Mouse (Mus musculus) embryonic facial prominence, embryonic 15.5 days (tissue): ENCODE results near the gene Fgd1. TPM values are rescaled to one million over a fixed set of nuclear protein-coding genes. Genes with fewer than 3 reads are reported as not detected.

ENCODE experiments used
- ATAC-seq: fragments of 200-750 bp; cut with Nextera tagmentation; 2 replicates; pipeline ENCODE4 v1.8.0; 2017; ENCODE audit warnings: low read depth, moderate TSS enrichment; ENCODE audit not compliant: insufficient number of reproducible peaks, low FRiP score, low TSS enrichment
- H3K27ac ChIP-seq: fragments of 300-500 bp; sonication (generic); replicated peaks from 2 replicates; pipeline ENCODE4 v1.5.1; 2015; ENCODE audit warnings: mild to moderate bottlenecking, inconsistent platforms
- H3K27me3 ChIP-seq: fragments of 300-500 bp; sonication (generic); 2 replicates; pipeline ENCODE4 v1.6.1; 2015; ENCODE audit warnings: inconsistent platforms
- H3K36me3 ChIP-seq: fragments of 300-500 bp; sonication (generic); 2 replicates; pipeline ENCODE4 v1.6.1; 2015; ENCODE audit warnings: mild to moderate bottlenecking, inconsistent platforms
- H3K4me1 ChIP-seq: fragments of 300-500 bp; sonication (generic); 2 replicates; pipeline ENCODE4 v1.6.1; 2015; ENCODE audit warnings: inconsistent platforms
- H3K4me2 ChIP-seq: fragments of 300-500 bp; sonication (generic); replicated peaks from 2 replicates; pipeline ENCODE4 v1.6.1; 2015; ENCODE audit warnings: mild to moderate bottlenecking, inconsistent platforms
- H3K4me3 ChIP-seq: fragments of 300-500 bp; sonication (generic); replicated peaks from 2 replicates; pipeline ENCODE4 v1.5.1; 2015; ENCODE audit warnings: mild to moderate bottlenecking, inconsistent platforms
- H3K9ac ChIP-seq: fragments of 300-500 bp; sonication (generic); 2 replicates; pipeline ENCODE4 v1.6.1; 2015; ENCODE audit warnings: inconsistent platforms
- H3K9me3 ChIP-seq: fragments of 300-500 bp; sonication (generic); replicated peaks from 2 replicates; pipeline ENCODE4 v1.6.1; 2016; ENCODE audit warnings: inconsistent platforms
- WGBS: fragments of 180-500 bp; shearing (Covaris S2); methylation state at CpG from one replicate; pipeline ENCODE4 v1.1.7; 2015; 5-methylcytosine and 5-hydroxymethylcytosine counted together
- polyA plus RNA-seq: library from polyadenylated mRNA; unstranded; fragments of >200 nt; fragmentation: Nextera tagmentation; extraction: Ambion mirVana; gene quantifications from 2 replicates; pipeline ENCODE4 v1.2.1, GENCODE M21; 2015

Gene Fgd1
- polyA plus RNA-seq, 1 experiment from 2014 or later = 12.5 TPM

GRCm38 (mm10) chrX:151087418-151087817, 41.5 kb downstream of the Fgd1 start:
- no peaks in the 10 kb centered on the region for H3K4me1 ChIP-seq
- no peak overlapping the region for H3K9ac ChIP-seq
- no peaks in the 10 kb centered on the region for H3K9me3 ChIP-seq
- H3K27me3 ChIP-seq = no peaks in the 10 kb centered on the region
- no peak overlapping the region for H3K4me3 ChIP-seq
- no peak overlapping the region for H3K27ac ChIP-seq
- ATAC-seq = no peak
- 79% methylated on average over 1 of the region's 1 CpGs for WGBS
- H3K36me3 ChIP-seq = peaks cover 16% of the 10 kb centered on the region; the same call in 1 of the 2 replicates
- no peak overlapping the region for H3K4me2 ChIP-seq

GRCm38 (mm10) chrX:151096171-151097058, 50.5 kb downstream of the Fgd1 start, which contains the start of gene Tsr2:
Gene Tsr2, minus strand, starts transcription at chrX:151096543.
- no peaks in the 10 kb centered on the region for H3K36me3 ChIP-seq
- peak within 1 kb of the TSS; percentile 59 for H3K4me3 ChIP-seq
- WGBS = 25% methylated on average over 35 of the region's 35 CpGs
- peak; percentile 80 for ATAC-seq
- H3K27me3 ChIP-seq = no peaks in the 10 kb centered on the region
- H3K4me2 ChIP-seq = peak within 1 kb of the TSS; percentile 51
- H3K9me3 ChIP-seq = no peaks in the 10 kb centered on the region
- H3K4me1 ChIP-seq = no peaks in the 10 kb centered on the region
- H3K9ac ChIP-seq = peak within 1 kb of the TSS; percentile 15
- 0 out of 2 replicates have a peak within 1 kb of the TSS, but pooled peaks have one; percentile 11 for H3K27ac ChIP-seq

GRCm38 (mm10) chrX:151107301-151108067, 61.5 kb downstream of the Fgd1 start:
- H3K27me3 ChIP-seq = no peaks in the 10 kb centered on the region
- H3K36me3 ChIP-seq = no peaks in the 10 kb centered on the region
- no peaks in the 10 kb centered on the region for H3K9me3 ChIP-seq
- ATAC-seq = no peak
- no peak overlapping the region for H3K9ac ChIP-seq
- no peak overlapping the region for H3K4me3 ChIP-seq
- WGBS = 48% methylated on average over 7 of the region's 7 CpGs
- H3K27ac ChIP-seq = no peak overlapping the region
- no peaks in the 10 kb centered on the region for H3K4me1 ChIP-seq
- no peak overlapping the region for H3K4me2 ChIP-seq

DNA sequence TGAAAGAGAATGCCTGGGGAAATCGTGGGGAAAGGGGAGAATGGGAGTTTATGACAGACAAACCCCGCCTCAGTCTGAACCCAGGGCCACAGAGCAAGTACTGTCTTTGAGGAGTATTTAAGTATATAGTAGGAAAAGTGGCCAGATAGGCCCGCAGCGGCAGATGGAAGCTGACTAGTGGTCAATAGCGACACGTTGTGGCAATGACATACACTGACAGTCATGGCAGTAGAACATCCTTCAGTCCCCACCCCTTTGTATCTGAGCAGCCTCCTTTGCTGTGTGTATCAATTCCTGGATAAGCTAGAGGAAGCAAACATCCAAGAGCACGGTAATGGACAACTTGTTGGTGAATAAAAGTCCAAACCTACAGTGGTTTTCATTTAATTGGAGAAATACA, 70.8 kb downstream of the Fgd1 start:
- no peak overlapping the region for H3K4me2 ChIP-seq
- no peaks in the 10 kb centered on the region for H3K4me1 ChIP-seq
- H3K9me3 ChIP-seq = no peaks in the 10 kb centered on the region
- H3K27ac ChIP-seq = no peak overlapping the region
- no peaks in the 10 kb centered on the region for H3K27me3 ChIP-seq
- H3K36me3 ChIP-seq = no peaks in the 10 kb centered on the region
- 6% methylated on average over 7 of the region's 7 CpGs for WGBS
- H3K4me3 ChIP-seq = no peak overlapping the region
- H3K9ac ChIP-seq = no peak overlapping the region
- no peak for ATAC-seq

DNA sequence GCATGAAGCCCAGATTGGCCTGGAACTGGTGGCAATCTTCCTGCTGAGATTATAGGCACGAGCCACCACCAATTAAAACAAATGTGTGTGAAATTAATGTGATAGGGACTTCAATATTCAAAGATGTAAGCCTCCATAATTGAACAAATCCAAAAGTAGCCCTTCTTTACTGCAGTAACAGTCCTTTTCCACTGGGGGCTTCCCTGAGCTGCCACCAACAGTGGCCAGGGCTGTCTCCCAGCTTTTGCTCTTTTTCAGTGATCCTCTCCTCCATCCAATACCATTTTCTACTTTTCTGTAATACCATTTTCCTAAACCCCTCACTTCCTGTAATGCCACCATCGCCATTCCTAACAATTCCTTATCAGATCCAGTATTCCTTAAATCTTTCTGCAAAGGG, 71.5 kb downstream of the Fgd1 start:
- no peak for ATAC-seq
- no peak overlapping the region for H3K4me2 ChIP-seq

DNA sequence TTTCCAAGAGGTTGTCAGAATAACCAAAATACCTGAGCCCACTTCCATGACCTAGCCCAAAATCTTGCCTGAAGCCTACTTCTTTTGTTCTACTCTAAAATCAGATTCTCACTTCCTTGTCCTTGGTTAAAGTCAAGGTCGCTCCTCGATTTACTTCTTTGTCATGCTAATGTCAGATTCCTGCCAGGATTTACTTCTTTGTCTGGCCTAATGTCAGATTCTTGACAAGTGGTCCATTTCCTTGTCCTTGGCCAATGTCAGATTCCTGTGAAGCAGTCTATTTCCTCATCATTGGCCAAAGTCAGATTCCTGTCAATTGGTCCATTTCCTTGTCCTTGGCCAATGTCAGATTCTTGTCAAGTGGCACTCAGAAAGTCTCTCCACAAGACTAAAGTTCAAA, 78.0 kb downstream of the Fgd1 start:
- no peaks in the 10 kb centered on the region for H3K36me3 ChIP-seq
- H3K27ac ChIP-seq = no peak overlapping the region
- WGBS = 79% methylated on average over 2 of the region's 2 CpGs
- no peak overlapping the region for H3K9ac ChIP-seq
- H3K4me3 ChIP-seq = no peak overlapping the region
- H3K27me3 ChIP-seq = no peaks in the 10 kb centered on the region
- H3K4me1 ChIP-seq = no peaks in the 10 kb centered on the region
- H3K4me2 ChIP-seq = no peak overlapping the region
- no peaks in the 10 kb centered on the region for H3K9me3 ChIP-seq
- ATAC-seq = no peak

More for the DNA sequence above, 71.5 kb downstream of the Fgd1 start:
- 6% methylated on average over 2 of the region's 2 CpGs for WGBS
- H3K27ac ChIP-seq = no peak overlapping the region
- no peaks in the 10 kb centered on the region for H3K4me1 ChIP-seq
- H3K9ac ChIP-seq = no peak overlapping the region
- H3K36me3 ChIP-seq = no peaks in the 10 kb centered on the region
- H3K4me3 ChIP-seq = no peak overlapping the region
- H3K9me3 ChIP-seq = no peaks in the 10 kb centered on the region
- no peaks in the 10 kb centered on the region for H3K27me3 ChIP-seq

GRCm38 (mm10) chrX:151130493-151130892, 84.5 kb downstream of the Fgd1 start:
- Histone ChIP-seq H3K4me2 (no peak overlapping the region), H3K36me3 (no peaks in the 10 kb centered on the region), H3K27ac (no peak overlapping the region), H3K27me3 (no peaks in the 10 kb centered on the region), H3K4me1 (no peaks in the 10 kb centered on the region), H3K9ac (no peak overlapping the region), H3K4me3 (no peak overlapping the region), H3K9me3 (no peaks in the 10 kb centered on the region)
- no peak for ATAC-seq
- WGBS = 78% methylated on average over 3 of the region's 3 CpGs

DNA sequence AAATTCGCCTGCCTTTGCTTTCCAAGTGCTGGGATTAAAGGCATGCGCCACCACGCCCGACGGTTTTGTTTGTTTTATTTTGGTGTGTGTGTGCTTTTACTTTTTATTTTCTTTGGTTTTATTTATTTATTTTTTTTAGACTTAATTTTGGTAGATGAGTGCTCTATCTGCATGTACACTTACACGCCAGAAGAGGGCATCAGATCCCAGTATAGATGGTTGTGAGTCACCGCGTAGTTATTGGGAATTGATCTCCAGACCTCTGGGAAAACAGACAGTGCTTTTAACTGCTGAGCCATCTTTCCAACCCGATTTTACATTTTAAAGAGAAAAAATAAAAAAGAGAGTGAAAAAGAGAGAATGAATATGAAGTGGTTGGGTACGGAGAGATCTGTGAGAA, 86.8 kb downstream of the Fgd1 start:
- Histone ChIP-seq H3K27ac (no peak overlapping the region), H3K4me3 (peak overlapping the region; percentile 17; the same call in 1 of the 2 replicates), H3K9ac (no peak overlapping the region), H3K4me2 (no peak overlapping the region), H3K27me3 (no peaks in the 10 kb centered on the region), H3K9me3 (no peaks in the 10 kb centered on the region), H3K36me3 (no peaks in the 10 kb centered on the region), H3K4me1 (no peaks in the 10 kb centered on the region)
- WGBS = 28% methylated on average over 10 of the region's 10 CpGs
- no peak for ATAC-seq

Other genes starting within 250 kb of the Fgd1 start
- 614 and 651 TPM in 2 replicates for gene Maged2, start 231.8 kb upstream of the Fgd1 start, polyA plus RNA-seq
- gene Gnl3l, start 28.8 kb upstream of the Fgd1 start, polyA plus RNA-seq = 27.6 and 27.9 TPM in 2 replicates
- gene Tsr2, start 50.4 kb downstream of the Fgd1 start, polyA plus RNA-seq = 36.4 and 37.3 TPM in 2 replicates
- 1.0 and 1.8 TPM in 2 replicates for gene Wnk3, start 151.9 kb downstream of the Fgd1 start, polyA plus RNA-seq